Mouse (Mus musculus) spleen, adult 2 months (tissue): Measurements from ENCODE around the gene Tnfsfm13.
"Not testable (repeated sequence)": the region's sequence is repeated elsewhere in the genome, so short reads cannot be mapped to it uniquely, and the experiment has no call there.

Experiments
- CTCF ChIP-seq: fragments of 200-500 bp; IDR thresholded peaks from 2 replicates; pipeline ENCODE4 v1.5.1; 2011; ENCODE audit warnings: mild to moderate bottlenecking, inconsistent platforms; ENCODE audit not compliant: insufficient read depth, insufficient read length, insufficient replicate concordance; ENCODE audit errors: extremely low read depth
- POLR2A ChIP-seq: fragments of 200-500 bp; IDR thresholded peaks from 2 replicates; pipeline ENCODE4 v1.6.1; 2011; ENCODE audit warnings: low read depth, low read length, inconsistent platforms

DNA sequence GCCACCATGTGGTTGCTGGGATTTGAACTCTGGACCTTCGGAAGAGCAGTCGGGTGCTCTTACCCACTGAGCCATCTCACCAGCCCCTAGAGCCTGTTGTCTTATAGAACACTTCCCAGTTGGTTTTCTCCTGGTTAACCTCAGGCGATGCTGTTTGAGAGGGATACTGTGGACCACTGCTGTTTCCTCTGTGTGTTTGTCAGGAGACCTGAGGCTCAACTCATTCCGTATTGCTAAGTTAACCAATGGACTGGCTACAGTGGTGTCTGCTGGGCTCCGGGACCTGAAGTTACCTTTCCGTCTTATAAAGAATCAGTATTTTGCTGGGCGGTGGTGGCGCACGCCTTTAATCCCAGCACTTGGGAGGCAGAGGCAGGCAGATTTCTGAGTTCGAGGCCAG, 7.0 kb upstream of the Tnfsfm13 start:
- TF ChIP-seq CTCF, POLR2A: not testable (repeated sequence)
